Mouse (Mus musculus) ES-E14 (cell line): ENCODE results near the gene Slf2. TPM values are rescaled to one million over a fixed set of nuclear protein-coding genes. Genes with fewer than 3 reads are reported as not detected.
A peak's percentile ranks its signal among the peaks of the same experiment; 100 is the strongest.

ENCODE experiments used
- DNase-seq: peaks from one replicate; pipeline ENCODE4 v3.0.0-alpha.2; 2013; ENCODE audit warnings: low read depth, low spot score
- H3K27ac ChIP-seq: 2 replicates; pipeline ENCODE4 v1.5.1; 2012; ENCODE audit warnings: low read depth, mild to moderate bottlenecking, low read length, moderate library complexity, mixed read lengths; ENCODE audit not compliant: poor library complexity, insufficient read depth, severe bottlenecking
- H3K36me3 ChIP-seq: 2 replicates; pipeline ENCODE4 v1.6.1; 2012; ENCODE audit warnings: mild to moderate bottlenecking, low read length, moderate library complexity, mixed read lengths; ENCODE audit not compliant: control insufficient read depth, poor library complexity, insufficient read depth, severe bottlenecking
- H3K4me1 ChIP-seq, 2 experiments: fragments of 150-350 bp in 1 of 2; sonication (generic) in 1 of 2; 2 replicates each; pipeline ENCODE4 v1.6.1; 2012; ENCODE audit warnings: low read length in 2 of 2, mild to moderate bottlenecking in 1 of 2, mixed read lengths in 1 of 2; ENCODE audit not compliant: control insufficient read depth in 2 of 2, insufficient read depth in 2 of 2, poor library complexity in 1 of 2
- H3K4me3 ChIP-seq, 2 experiments: fragments of 150-350 bp in 1 of 2; sonication (generic) in 1 of 2; 2 replicates each; pipeline ENCODE4 v1.5.1; 2012; ENCODE audit warnings: low read length in 2 of 2, low read depth in 1 of 2, mild to moderate bottlenecking in 1 of 2, mixed read lengths in 1 of 2; ENCODE audit not compliant: insufficient read depth in 1 of 2, poor library complexity in 1 of 2, severe bottlenecking in 1 of 2
- H3K9ac ChIP-seq: 2 replicates; pipeline ENCODE4 v1.6.1; 2012; ENCODE audit warnings: low read depth, mild to moderate bottlenecking, low read length, mixed read lengths; ENCODE audit not compliant: poor library complexity, insufficient read depth, severe bottlenecking
- H3K9me3 ChIP-seq: fragments of 150-350 bp; sonication (generic); 2 replicates; pipeline ENCODE4 v1.6.1; 2012; ENCODE audit warnings: low read depth, mild to moderate bottlenecking, low read length; ENCODE audit not compliant: control insufficient read depth, insufficient read depth
- CHD2 ChIP-seq: IDR thresholded peaks from 2 replicates; pipeline ENCODE4 v1.6.1; 2014; ENCODE audit warnings: mild to moderate bottlenecking, low read depth, low read length, inconsistent platforms
- HCFC1 ChIP-seq: IDR thresholded peaks from 2 replicates; pipeline ENCODE4 v1.6.1; 2012; ENCODE audit warnings: low read length, inconsistent platforms, borderline replicate concordance; ENCODE audit not compliant: insufficient read depth
- MAFK ChIP-seq: IDR thresholded peaks from 2 replicates; pipeline ENCODE4 v1.6.1; 2014; ENCODE audit warnings: mild to moderate bottlenecking, low read depth, low read length, inconsistent platforms; ENCODE audit not compliant: insufficient read depth
- ZC3H11A ChIP-seq: IDR thresholded peaks from 2 replicates; pipeline ENCODE4 v1.6.1; 2012; ENCODE audit warnings: low read depth, mild to moderate bottlenecking, inconsistent platforms, low read length, borderline replicate concordance
- ZNF384 ChIP-seq: IDR thresholded peaks from 2 replicates; pipeline ENCODE4 v1.6.1; 2012; ENCODE audit warnings: low read depth, low read length, inconsistent platforms
- in situ Hi-C, 2 experiments: fragments of 600-800 bp; cut with MboI; formaldehyde crosslinking; loops; one replicate each; pipeline ENCODE4 v1.15.1; 2025; ENCODE audit warnings: low sequenced_read_pairs in 2 of 2, inconsistent platforms in 1 of 2; ENCODE audit not compliant: unreplicated experiment in 2 of 2
- total RNA-seq: library from RNA; depleted of rRNA; stranded (reverse); fragments of 300-350 nt; gene quantifications from 2 replicates; pipeline ENCODE4 v1.2.3, GENCODE M21; 2012

Gene Slf2
- total RNA-seq, 1 experiment = 48.3 TPM

DNA sequence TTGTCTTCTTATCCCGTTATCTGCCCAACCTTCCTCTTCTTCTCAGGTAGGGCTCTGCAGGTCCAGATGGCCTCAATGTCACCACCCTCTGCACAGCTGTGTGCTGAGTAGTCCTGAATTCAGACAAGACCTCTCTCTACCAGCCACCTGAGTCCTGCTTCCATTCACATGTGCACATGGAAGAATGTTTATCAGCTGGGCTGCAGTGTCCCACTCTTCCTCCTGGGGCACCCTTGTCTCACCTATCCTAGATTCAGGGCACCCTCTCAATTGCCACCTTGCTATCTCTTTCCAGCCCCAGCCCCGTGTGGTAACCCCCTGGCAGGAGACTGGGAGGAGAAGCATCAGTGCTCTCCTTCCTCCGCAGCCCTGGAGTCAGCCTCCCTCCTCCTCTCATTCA, 71.3 kb downstream of the Slf2 start:
- H3K27ac ChIP-seq = no peak overlapping the region
- H3K36me3 ChIP-seq = peaks cover 15% of the 10 kb centered on the region
- no peak for DNase-seq
- in situ Hi-C loops = no loop called here
- H3K9me3 ChIP-seq = no peaks in the 10 kb centered on the region
- H3K4me3 ChIP-seq = no peak overlapping the region
- H3K4me1 ChIP-seq = peaks cover 5% of the 10 kb centered on the region in 2 experiments; a peak in 2 of 4 replicates
- no peak overlapping the region for H3K9ac ChIP-seq
- TF ChIP-seq MAFK (no peak), CHD2 (no peak), ZC3H11A (no peak)

DNA sequence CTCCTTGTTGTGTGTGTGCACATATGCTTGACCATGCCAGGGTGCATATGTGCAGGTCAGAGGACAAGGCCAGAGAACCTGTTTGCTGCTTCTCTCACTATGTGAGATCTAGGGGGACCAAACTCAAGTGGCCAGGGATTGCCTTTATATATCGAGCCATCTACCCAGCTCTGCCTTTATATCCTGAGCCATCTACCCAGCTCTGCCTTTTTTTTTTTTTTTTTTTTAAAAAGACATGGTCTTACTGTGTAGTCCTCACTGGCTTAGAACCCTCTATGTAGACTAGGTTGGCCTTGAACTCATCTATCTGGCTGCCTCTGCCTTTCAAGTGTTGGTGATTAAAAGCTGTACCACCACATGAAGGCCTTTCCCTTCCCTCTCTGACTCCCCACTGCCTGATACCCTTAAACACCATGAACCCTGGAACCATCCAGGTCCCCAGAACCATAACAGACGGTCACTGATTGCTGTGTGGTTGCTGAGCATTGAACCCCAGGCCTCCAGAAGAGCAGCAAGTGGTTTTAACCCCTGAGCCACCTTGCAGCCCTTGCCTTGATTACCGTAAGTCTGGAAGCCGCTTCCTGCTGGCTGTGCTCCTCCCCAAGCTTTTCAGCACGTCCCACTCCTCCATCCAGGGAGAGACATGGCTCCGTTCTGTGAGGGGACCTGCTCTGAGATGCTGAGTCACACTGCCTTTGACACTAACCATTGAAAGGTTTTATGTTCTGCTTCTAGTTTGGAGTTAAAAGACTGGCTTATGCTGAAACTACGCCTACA, 73.0 kb downstream of the Slf2 start:
- Histone ChIP-seq H3K4me3 (no peak overlapping the region), H3K27ac (no peak overlapping the region), H3K9me3 (no peaks in the 10 kb centered on the region), H3K9ac (peak overlapping the region; percentile 18; the same call in 1 of the 2 replicates), H3K4me1 (peaks cover 5 to 13% of the 10 kb centered on the region in 2 experiments; a peak in 2 of 4 replicates), H3K36me3 (peaks cover 25% of the 10 kb centered on the region)
- TF ChIP-seq ZNF384 (peak; percentile 67), ZC3H11A (no peak)
- no peak for DNase-seq
- in situ Hi-C loops = no loop called here

DNA sequence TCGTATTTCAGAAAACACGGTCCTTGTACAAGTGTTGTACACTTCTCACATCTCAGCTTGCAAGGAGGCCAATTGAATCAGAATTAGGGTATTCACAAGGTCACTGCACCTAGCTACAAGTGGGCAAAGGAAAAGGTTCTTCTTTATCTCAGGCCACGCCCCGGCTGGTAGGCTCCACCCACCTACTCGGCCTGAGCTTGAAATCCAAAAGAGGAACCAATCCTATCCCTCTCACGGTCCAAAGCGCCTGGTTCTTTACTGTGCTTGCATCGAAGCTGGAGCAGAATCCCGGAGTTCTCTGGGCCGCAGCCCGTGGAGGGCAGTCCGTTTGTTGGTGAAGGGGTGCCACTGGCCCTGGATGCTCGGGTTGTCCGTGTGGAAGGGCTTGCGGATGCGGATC, 74.5 kb downstream of the Slf2 start, which contains the start of gene Twnk:
TSS of gene Twnk (plus strand) at position 220 of the 400 bp plus-strand sequence.
- in situ Hi-C loops = no loop called here
- TF ChIP-seq HCFC1 = no peak
- TF ChIP-seq ZNF384 = no peak
- no peak for TF ChIP-seq MAFK
- TF ChIP-seq ZC3H11A = no peak
- TF ChIP-seq CHD2 = no peak
- no peaks in the 10 kb centered on the region for H3K9me3 ChIP-seq
- peak within 1 kb of the TSS; percentile 94 to 96 for H3K4me3 ChIP-seq
- peak within 1 kb of the TSS; percentile 97 for H3K9ac ChIP-seq
- peaks cover 37% of the 10 kb centered on the region for H3K36me3 ChIP-seq
- DNase-seq = peak; percentile 77
- H3K4me1 ChIP-seq = peaks cover 5 to 14% of the 10 kb centered on the region in 2 experiments; a peak in 2 of 4 replicates
- H3K27ac ChIP-seq = peak within 1 kb of the TSS; percentile 80

DNA sequence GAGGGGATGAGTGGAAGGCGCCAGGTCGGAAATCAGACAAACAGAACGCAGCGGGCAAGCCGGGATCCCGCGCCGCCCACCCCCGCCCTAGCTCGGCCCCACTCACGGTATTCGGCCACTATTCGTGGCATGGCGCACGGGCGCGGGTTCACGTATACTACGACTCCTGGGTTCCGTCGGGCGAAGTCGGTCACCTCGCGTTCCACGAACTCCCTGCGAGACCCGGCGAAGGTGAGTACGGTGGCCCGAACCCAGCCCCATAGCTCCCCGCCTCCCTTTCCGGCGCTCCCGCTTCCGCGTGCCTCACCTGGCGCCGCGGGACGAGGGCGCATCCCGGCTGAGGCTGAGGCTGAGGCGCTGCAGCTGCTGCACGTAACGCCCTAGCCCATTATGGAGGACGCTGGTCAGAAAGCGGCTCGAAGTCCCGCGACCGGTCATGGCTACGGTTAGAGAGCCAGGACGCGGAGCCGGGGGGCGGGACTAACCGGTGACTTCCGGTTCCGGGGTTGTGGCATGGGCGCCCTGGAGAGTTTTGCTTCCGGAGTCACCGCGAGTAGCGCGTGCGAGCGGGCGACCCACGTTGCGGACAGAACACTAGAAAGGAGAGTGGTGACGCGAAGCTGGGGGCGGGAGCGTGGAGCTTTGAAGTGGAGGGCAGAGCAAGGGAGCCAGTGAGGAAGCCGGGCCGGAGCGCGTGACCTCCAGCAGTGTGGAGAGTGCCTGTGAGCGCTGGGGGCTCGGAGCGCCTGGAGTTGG, 75.2 kb downstream of the Slf2 start, which contains the start of gene Mrpl43:
TSS of gene Mrpl43 (minus strand) at position 486 of the 756 bp plus-strand sequence.
- peaks cover 43% of the 10 kb centered on the region for H3K36me3 ChIP-seq

More for the DNA sequence above, 75.2 kb downstream of the Slf2 start, which contains the start of gene Mrpl43:
- in situ Hi-C loops = no loop called here
- Histone ChIP-seq H3K4me1 (peaks cover 5 to 14% of the 10 kb centered on the region in 2 experiments; a peak in 2 of 4 replicates), H3K9me3 (no peaks in the 10 kb centered on the region), H3K27ac (peak within 1 kb of the TSS; percentile 80), H3K4me3 (peak within 1 kb of the TSS; percentile 94 to 96), H3K9ac (peak within 1 kb of the TSS; percentile 97)
- DNase-seq = peak; percentile 89
- no peak; the same call in 1 of the 2 replicates for TF ChIP-seq CHD2
- TF ChIP-seq ZC3H11A = no peak
- no peak for TF ChIP-seq MAFK
- TF ChIP-seq ZNF384 = no peak
- peak; percentile 74; the same call in 1 of the 2 replicates for TF ChIP-seq HCFC1
